Mouse (Mus musculus) neural tube, embryonic 14.5 days (tissue): ENCODE data around the gene Lrp4. TPM values are rescaled to one million over a fixed set of nuclear protein-coding genes. Genes with fewer than 3 reads are reported as not detected.
A peak's percentile ranks its signal among the peaks of the same experiment; 100 is the strongest.

Source experiments
- ATAC-seq: fragments of 200-750 bp; cut with Nextera tagmentation; 2 replicates; pipeline ENCODE4 v1.8.0; 2017; ENCODE audit warnings: low read depth, mild to moderate bottlenecking, moderate TSS enrichment, moderate library complexity
- H3K27ac ChIP-seq: fragments of 300-500 bp; sonication (generic); 2 replicates; pipeline ENCODE4 v1.5.1; 2014; ENCODE audit warnings: low read depth, mild to moderate bottlenecking, control low read depth, low read length, moderate library complexity, mixed read lengths
- H3K27me3 ChIP-seq: fragments of 300-500 bp; sonication (generic); 2 replicates; pipeline ENCODE4 v1.6.1; 2014; ENCODE audit warnings: low read length; ENCODE audit not compliant: control insufficient read depth, insufficient read depth
- H3K36me3 ChIP-seq: fragments of 300-500 bp; sonication (generic); 2 replicates; pipeline ENCODE4 v1.6.1; 2014; ENCODE audit warnings: low read length, mixed read lengths; ENCODE audit not compliant: control insufficient read depth, insufficient read depth
- H3K4me1 ChIP-seq: fragments of 300-500 bp; sonication (generic); 2 replicates; pipeline ENCODE4 v1.6.1; 2014; ENCODE audit warnings: low read length; ENCODE audit not compliant: control insufficient read depth, insufficient read depth
- H3K4me2 ChIP-seq: fragments of 300-500 bp; sonication (generic); 2 replicates; pipeline ENCODE4 v1.6.1; 2014; ENCODE audit warnings: mild to moderate bottlenecking, low read depth, low read length, control low read depth
- H3K4me3 ChIP-seq: fragments of 300-500 bp; sonication (generic); 2 replicates; pipeline ENCODE4 v1.5.1; 2014; ENCODE audit warnings: low read depth, low read length, control low read depth, mixed read lengths
- H3K9ac ChIP-seq: fragments of 300-500 bp; sonication (generic); replicated peaks from 2 replicates; pipeline ENCODE4 v1.6.1; 2014; ENCODE audit warnings: low read depth, mild to moderate bottlenecking, control low read depth, low read length, mixed read lengths
- H3K9me3 ChIP-seq: fragments of 300-500 bp; sonication (generic); 2 replicates; pipeline ENCODE4 v1.6.1; 2016; ENCODE audit warnings: low read length; ENCODE audit not compliant: control insufficient read depth
- WGBS: fragments of 180-500 bp; shearing (Covaris S2); extraction: QIAGEN DNeasy Blood & Tissue Kit; methylation state at CpG from one replicate; pipeline ENCODE4 v1.1.7; 2014; 5-methylcytosine and 5-hydroxymethylcytosine counted together
- polyA plus RNA-seq: library from polyadenylated mRNA; unstranded; fragments of >200 nt; fragmentation: Nextera tagmentation; extraction: Ambion mirVana; gene quantifications from 2 replicates; pipeline ENCODE4 v1.2.1, GENCODE M21; 2014

Lrp4 gene
- polyA plus RNA-seq, 1 experiment from 2014 or later = 7.2 TPM

- Histone ChIP-seq H3K4me1 (peaks cover 5% of the 10 kb centered on the region; the same call in 1 of the 2 replicates), H3K4me2 (peak within 1 kb of the TSS; percentile 83), H3K36me3 (no peaks in the 10 kb centered on the region), H3K9ac (peak within 1 kb of the TSS; percentile 58), H3K27ac (peak within 1 kb of the TSS; percentile 66; the same call in 1 of the 2 replicates), H3K9me3 (no peaks in the 10 kb centered on the region), H3K27me3 (no peaks in the 10 kb centered on the region), H3K4me3 (peak within 1 kb of the TSS; percentile 57)
- WGBS = under 1% methylated on average over 19 of the region's 19 CpGs
- ATAC-seq = peak; percentile 97
These were observed 12.9 kb upstream of the Lrp4 start, which contains the start of gene 1110051M20Rik for GRCm38 (mm10) chr2:91444286-91444892. 1110051M20Rik (minus strand) TSS chr2:91444704.

GRCm38 (mm10) chr2:91449662-91450061 lies 7.6 kb upstream of the Lrp4 start:
- Histone ChIP-seq H3K27me3 (no peaks in the 10 kb centered on the region), H3K9ac (no peak overlapping the region), H3K36me3 (no peaks in the 10 kb centered on the region), H3K4me2 (no peak overlapping the region), H3K4me1 (no peaks in the 10 kb centered on the region), H3K9me3 (no peaks in the 10 kb centered on the region), H3K4me3 (no peak overlapping the region), H3K27ac (no peak overlapping the region)
- 28% methylated on average over 1 of the region's 1 CpGs for WGBS
- no peak for ATAC-seq

GRCm38 (mm10) chr2:91450316-91450715 lies 7.0 kb upstream of the Lrp4 start:
- Histone ChIP-seq H3K9me3 (no peaks in the 10 kb centered on the region), H3K27me3 (no peaks in the 10 kb centered on the region), H3K4me2 (no peak overlapping the region), H3K36me3 (no peaks in the 10 kb centered on the region), H3K27ac (no peak overlapping the region), H3K4me1 (no peaks in the 10 kb centered on the region), H3K9ac (no peak overlapping the region), H3K4me3 (no peak overlapping the region)
- WGBS = 80% methylated on average over 9 of the region's 9 CpGs
- no peak for ATAC-seq

GRCm38 (mm10) chr2:91452658-91453057 lies 4.7 kb upstream of the Lrp4 start:
- no peaks in the 10 kb centered on the region for H3K36me3 ChIP-seq
- H3K4me1 ChIP-seq = no peaks in the 10 kb centered on the region; the same call in 1 of the 2 replicates
- H3K9me3 ChIP-seq = no peaks in the 10 kb centered on the region
- no peak overlapping the region for H3K4me3 ChIP-seq
- no peak overlapping the region for H3K9ac ChIP-seq
- no peak for ATAC-seq
- no peaks in the 10 kb centered on the region for H3K27me3 ChIP-seq
- WGBS = 36% methylated on average over 8 of the region's 8 CpGs
- H3K27ac ChIP-seq = no peak overlapping the region
- H3K4me2 ChIP-seq = no peak overlapping the region

GRCm38 (mm10) chr2:91453231-91454075 lies 3.9 kb upstream of the Lrp4 start:
- 80% methylated on average over 9 of the region's 9 CpGs for WGBS
- H3K27ac ChIP-seq = no peak overlapping the region
- H3K9ac ChIP-seq = no peak overlapping the region
- 0 out of 2 replicates have a peak, but pooled peaks cover 4% of the 10 kb centered on the region for H3K27me3 ChIP-seq
- H3K9me3 ChIP-seq = no peaks in the 10 kb centered on the region
- peaks cover under 1% of the 10 kb centered on the region; the same call in 1 of the 2 replicates for H3K4me1 ChIP-seq
- no peak overlapping the region for H3K4me3 ChIP-seq
- no peak for ATAC-seq
- H3K36me3 ChIP-seq = no peaks in the 10 kb centered on the region
- H3K4me2 ChIP-seq = no peak overlapping the region

GRCm38 (mm10) chr2:91454434-91454833 lies 2.9 kb upstream of the Lrp4 start:
- Histone ChIP-seq H3K36me3 (no peaks in the 10 kb centered on the region), H3K4me2 (no peak overlapping the region), H3K9ac (no peak overlapping the region), H3K27ac (no peak overlapping the region), H3K9me3 (no peaks in the 10 kb centered on the region), H3K27me3 (0 out of 2 replicates have a peak, but pooled peaks cover 4% of the 10 kb centered on the region), H3K4me1 (peaks cover 8% of the 10 kb centered on the region), H3K4me3 (no peak overlapping the region)
- 89% methylated on average over 3 of the region's 3 CpGs for WGBS
- ATAC-seq = no peak

- H3K4me2 ChIP-seq = no peak overlapping the region
- no peaks in the 10 kb centered on the region for H3K36me3 ChIP-seq
- peak; percentile 18; the same call in 1 of the 2 replicates for ATAC-seq
- H3K9ac ChIP-seq = no peak overlapping the region
- H3K9me3 ChIP-seq = no peaks in the 10 kb centered on the region
- H3K27me3 ChIP-seq = 0 out of 2 replicates have a peak, but pooled peaks cover 4% of the 10 kb centered on the region
- WGBS = 4% methylated on average over 4 of the region's 4 CpGs
- no peak overlapping the region for H3K27ac ChIP-seq
- peaks cover 8% of the 10 kb centered on the region for H3K4me1 ChIP-seq
- no peak overlapping the region for H3K4me3 ChIP-seq
These were observed 1.5 kb upstream of the Lrp4 start for GRCm38 (mm10) chr2:91455826-91456225.

GRCm38 (mm10) chr2:91456491-91457100 lies 715 bp upstream of the Lrp4 start:
- no peak overlapping the region for H3K27ac ChIP-seq
- no peak for ATAC-seq
- no peak overlapping the region for H3K9ac ChIP-seq
- H3K4me2 ChIP-seq = peak overlapping the region; percentile 97
- no peaks in the 10 kb centered on the region for H3K36me3 ChIP-seq
- 46% methylated on average over 9 of the region's 9 CpGs for WGBS
- no peaks in the 10 kb centered on the region for H3K9me3 ChIP-seq
- H3K4me1 ChIP-seq = peaks cover 8% of the 10 kb centered on the region
- H3K27me3 ChIP-seq = 0 out of 2 replicates have a peak, but pooled peaks cover 4% of the 10 kb centered on the region
- peak overlapping the region; percentile 64; the same call in 1 of the 2 replicates for H3K4me3 ChIP-seq
